Mouse (Mus musculus): ENCODE measurements around the gene Il16. TPM values are rescaled to one million over a fixed set of nuclear protein-coding genes. Genes with fewer than 3 reads are reported as not detected.
A peak's percentile ranks its signal among the peaks of the same experiment; 100 is the strongest.

Gene Il16
- 1 to 10 TPM; 8.4 to 10.0 TPM for total RNA-seq (2021)

DNA sequence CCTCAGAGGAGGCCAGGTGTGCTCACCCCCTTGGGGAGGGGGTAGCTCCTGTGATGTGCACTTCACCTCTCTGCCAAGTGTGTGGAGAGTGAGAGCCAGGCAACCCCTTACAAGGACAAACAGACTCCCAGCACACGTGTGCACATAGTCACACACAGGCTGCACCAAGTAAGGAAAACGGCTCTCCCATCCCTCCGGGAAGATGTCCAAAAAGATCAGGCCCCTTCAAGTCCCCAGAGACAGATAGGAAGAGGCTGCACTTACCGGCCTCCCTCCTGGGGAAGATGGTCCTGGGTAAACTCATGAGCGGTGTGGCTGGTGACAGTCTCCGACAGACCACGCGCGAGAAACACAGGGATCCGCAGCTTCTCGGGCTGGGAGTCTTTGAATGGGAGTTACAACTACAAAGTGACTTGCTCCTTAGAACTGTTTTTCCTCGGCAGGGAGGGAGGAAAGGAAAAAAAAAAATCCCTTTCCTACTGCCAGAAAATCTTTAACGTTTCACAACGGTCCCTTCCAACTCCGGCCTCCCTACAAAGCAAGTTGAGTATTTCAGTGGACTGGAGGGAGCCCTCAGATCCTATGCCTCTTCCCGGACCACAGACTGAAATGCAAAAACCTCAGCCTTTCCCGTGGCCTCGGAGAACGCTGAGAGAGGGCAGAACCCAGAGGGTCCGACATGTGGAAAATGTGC, at the start of gene Il16:
Gene Il16 (minus strand): TSS at position 314 of the 694 bp plus-strand sequence.
- intact Hi-C loops (cut with DNase I), result no loop called here
- peak; percentile 20 to 42 for DNase-seq

DNA sequence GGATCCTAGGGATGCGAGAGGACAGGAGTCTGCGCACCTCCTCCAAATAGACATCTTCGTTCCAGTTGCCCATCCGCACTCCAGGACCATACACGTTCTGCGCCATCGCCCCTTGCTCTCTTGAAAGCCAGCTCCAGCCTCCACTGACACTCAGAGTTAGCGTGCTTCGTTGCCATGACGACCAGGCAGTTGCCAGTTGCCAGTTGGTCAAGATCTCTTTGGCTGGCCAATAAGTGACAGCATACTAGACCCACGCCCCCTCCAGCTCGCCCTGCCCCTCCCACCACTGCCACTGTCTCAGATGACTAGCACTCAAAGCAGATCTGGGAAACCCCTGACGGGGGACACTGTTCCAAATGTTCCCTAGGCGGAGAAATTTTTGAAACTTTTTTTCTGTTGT, 49.2 kb upstream of the Il16 start, which contains the start of gene Cfap161:
Gene Cfap161 (minus strand): TSS at position 176 of the 400 bp plus-strand sequence.
- no peak for DNase-seq

DNA sequence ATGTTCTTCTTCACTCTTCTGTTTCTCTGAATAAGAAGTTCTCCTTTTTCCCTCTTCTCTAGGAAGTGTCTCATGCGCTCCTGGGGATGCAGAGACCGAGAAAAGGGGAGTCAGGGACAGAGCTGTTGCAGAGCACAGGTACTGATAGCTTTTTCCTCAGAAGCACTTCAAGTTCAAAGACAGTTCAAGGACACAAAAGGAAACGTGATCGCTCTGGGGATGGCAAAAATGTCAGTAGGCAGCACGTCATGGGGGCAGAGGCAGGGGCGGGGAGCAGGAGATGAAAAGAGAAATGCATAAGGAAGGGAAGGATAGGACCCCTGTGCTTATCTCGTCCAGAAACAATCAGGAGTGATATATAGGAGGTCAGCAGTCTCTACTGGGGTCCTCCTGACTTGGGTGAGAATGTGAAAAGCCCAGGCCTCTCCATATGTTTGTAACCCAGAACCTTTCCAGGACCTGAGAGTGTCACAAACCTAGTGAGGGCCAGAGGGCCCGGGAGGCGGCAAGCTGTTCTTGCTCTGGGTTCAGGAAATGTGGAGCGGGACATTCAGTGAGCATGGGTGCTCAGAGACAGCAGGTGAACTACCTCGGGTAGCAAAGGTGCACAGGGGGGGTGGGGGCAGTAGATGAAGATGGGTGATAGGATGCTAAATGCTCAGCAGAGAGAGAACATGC, 48.6 kb upstream of the Il16 start:
- intact Hi-C loops (cut with DNase I), result no loop called here
- no peak for DNase-seq

More for the DNA sequence above, 49.2 kb upstream of the Il16 start, which contains the start of gene Cfap161:
- intact Hi-C loops (cut with DNase I), result no loop called here

DNA sequence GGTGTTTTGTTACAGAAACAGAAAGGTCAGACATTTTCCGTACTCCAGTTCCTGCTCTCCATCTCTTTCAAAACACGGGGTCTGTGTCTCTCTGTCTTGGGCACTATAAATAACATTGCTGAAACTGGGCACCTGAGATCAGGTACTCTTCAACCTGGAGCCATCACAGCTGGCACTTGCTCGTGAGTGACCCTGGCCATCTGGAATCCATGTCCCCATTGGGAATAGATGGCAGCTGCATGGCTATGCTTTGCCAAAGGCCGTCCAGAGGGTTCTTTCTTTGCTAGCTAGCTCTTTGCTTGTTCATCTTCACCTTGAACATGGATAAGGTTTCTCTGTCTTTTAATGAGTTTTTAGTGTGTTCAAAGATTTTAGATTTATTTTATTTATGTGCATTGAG, 35.4 kb upstream of the Il16 start:
- intact Hi-C loops (cut with DNase I), result no loop called here
- DNase-seq, result no peak

DNA sequence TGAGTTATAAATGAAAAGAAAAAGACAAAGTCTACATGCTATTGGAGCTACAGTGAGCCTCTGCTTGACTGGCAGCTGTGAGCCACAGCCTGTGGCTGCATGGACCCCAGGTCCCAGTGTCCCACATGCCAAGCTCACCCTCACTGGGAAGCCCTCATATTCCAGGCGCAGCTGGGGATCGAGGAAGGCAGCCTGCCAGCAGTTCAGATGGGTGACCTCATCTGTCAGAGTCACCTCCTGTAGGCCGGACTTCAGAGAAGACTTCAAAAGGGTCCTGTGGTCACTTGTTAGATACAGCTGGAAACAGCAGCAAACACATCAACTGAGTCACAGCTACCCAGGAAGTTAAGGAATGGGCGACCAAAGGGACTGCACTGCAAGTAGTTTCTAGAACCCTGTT, 34.5 kb upstream of the Il16 start:
- intact Hi-C loops (cut with DNase I), result no loop called here
- DNase-seq, result no peak

DNA sequence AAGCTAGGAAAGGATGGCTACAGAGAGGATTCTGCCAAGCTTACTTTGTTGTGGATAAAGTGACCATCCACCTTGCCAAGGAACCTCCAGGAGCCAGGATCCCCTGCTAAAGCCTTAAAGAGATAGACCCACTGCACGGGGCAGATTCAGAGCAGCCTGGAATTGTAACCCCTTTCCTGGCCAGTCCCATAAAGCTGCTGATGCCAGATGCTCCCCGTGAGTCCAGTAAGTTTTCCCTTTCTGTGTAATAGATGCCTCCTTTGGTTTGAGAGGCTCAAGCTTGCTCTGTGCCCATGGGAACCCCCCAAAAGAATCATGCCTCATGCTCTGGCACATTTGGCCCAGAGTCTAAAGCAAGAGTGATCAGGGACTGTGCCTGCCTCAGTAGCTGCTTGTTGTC, 33.5 kb upstream of the Il16 start:
- intact Hi-C loops (cut with DNase I), result no loop called here

DNA sequence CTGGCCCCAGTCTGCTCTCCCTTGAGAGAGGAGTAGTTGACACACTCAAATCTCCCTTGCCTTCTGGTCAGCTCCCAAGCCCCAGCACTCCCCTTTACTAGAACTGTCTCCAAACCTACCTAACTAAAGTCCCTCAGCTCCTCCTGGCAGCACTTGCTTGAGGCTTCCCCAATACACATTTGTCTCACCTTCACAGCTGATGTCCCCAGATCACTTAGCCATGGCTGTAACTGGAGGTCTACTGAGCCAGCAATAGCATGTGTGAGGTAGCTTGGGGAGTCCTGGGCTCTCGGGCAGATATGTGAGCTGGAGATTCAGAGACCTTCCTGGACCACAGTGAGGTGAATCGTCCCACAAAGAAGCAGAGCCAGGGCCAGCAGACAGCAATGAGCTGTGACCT, 33.0 kb upstream of the Il16 start:
- intact Hi-C loops (cut with DNase I), result no loop called here
- no peak for DNase-seq

More for the DNA sequence above, 33.5 kb upstream of the Il16 start:
- no peak for DNase-seq

DNA sequence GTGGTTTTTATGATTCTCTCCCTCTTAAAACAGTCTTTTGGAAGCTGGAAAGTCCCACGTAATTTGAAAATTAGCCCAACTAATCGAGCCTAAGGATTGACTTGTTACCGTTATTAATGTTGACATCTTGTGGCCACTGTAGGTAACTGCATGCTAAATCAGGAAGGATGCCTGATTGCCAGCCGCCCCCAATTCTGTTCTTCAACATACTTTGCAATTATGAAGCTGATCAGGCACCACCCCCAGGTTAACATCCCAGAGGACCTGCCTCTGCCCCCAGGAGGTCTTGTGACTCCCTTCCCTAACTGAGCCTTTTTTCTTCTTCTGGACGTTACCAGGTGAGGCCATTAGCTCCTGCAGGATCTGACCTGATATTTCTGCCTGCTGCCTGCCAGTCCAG, 29.2 kb upstream of the Il16 start:
- intact Hi-C loops (cut with DNase I), result loop anchor here (1.0 to 5.0 kb wide), 3 partner anchors 79 to 206 kb away; no protein-coding TSS in a partner anchor
- peak; percentile 30 to 31 for DNase-seq

DNA sequence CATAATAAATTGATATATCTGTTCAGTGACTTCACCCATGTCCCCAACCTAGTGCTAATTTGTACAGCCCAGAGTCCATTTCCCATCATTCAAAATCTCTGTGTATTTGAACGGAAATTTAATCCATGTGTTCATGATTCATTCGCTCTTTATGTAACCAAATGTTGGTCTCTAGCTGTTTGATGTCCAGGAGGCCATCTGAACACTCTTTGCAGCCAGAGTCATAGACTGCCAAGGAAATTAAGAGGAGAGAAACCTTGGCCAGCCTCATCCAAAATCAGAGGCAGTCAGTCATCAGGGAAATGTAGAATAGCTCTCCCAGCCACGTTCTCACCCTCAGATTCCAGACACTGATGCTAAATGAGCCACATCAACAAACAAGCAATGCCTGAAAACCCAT, 18.1 kb upstream of the Il16 start:
- DNase-seq, result no peak
- intact Hi-C loops (cut with DNase I), result no loop called here

DNA sequence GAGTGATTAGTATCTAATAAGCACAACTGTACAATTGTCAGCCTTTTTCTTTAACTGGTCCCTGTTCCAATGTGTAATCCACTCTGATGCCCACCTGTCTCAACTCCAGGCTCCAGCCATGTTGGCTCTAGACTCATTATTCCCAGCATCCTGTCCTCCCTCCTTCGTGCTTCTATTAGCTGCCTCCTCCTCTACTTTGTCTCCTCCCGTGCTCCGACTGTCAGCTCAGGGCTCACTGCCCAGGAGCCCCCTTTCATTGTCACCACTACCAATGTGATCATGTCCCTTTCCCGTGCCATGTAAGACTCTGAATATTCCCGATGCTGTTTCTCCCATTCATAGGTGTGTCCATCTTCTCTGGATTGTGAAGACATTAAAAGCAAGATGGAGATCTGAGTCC, 16.8 kb upstream of the Il16 start:
- intact Hi-C loops (cut with DNase I), result no loop called here
- no peak for DNase-seq

DNA sequence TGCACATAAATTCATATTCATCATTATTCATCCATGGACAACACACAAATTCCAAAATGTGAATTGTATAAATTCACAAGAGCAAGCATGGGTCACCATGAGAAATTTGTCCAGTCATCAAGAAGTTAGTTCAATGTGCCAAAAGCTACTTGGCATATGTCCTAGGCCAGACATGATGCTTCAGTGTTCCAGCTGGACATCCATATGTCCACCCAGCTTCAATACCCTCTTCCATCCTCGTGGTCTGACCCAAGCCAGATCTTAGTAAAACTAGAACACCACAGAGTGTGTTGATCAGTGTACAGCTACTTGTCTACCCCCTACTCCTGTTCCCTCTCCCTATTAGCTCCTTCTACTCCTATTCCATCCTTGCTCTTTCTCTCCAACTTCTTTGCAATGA, 5.5 kb upstream of the Il16 start:
- intact Hi-C loops (cut with DNase I), result no loop called here
- no peak for DNase-seq

DNA sequence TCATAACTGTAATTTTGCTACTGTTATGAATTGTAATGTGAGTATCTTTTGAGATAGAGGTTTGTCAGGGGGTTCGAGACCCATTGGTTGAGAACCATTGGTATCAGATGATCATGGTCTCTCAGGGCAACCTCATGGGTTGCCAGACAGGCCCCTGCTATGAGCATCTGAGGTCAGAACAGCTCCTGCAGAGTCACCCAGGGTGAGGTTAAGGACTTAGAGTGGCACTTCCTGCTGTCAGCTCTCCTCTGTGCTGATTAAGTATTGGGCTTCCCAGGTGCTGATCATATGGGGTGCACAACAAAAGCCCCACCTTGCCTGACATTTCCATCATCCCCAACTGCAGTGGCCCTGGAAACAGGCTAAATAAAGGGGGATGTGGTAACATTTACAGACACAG, 2.9 kb upstream of the Il16 start:
- no peak for DNase-seq

DNA sequence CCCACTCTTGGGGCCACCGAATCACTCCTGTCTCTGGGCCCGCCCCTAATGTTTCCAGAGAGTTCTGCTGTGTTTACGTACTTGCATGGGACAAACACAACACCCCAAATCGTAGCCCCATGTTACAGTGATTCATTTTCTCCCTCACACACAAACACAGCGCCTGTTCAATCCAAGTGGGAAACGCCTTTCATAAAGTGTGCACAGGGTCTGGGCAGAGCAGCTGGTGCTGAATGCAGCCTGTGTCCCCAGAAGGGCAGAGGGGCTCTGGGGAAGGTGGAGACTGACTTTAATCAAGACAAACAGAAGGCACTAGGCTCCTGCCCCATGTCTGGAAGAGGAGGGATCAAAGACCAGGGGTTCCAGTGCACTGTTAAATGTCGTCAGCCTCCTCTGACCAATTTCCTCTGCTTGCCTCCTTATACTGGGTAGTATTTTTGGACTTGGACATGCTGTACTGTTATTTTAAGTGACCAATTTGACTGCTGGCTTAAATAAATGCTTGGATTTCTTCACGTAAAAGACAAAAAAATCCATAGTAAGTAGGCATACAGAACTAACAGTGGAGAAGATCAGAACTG, 671 bp upstream of the Il16 start:
- peak in 1 of 2 experiments; percentile 20 for DNase-seq
- intact Hi-C loops (cut with DNase I), result no loop called here

More for the DNA sequence above, 2.9 kb upstream of the Il16 start:
- intact Hi-C loops (cut with DNase I), result no loop called here

DNA sequence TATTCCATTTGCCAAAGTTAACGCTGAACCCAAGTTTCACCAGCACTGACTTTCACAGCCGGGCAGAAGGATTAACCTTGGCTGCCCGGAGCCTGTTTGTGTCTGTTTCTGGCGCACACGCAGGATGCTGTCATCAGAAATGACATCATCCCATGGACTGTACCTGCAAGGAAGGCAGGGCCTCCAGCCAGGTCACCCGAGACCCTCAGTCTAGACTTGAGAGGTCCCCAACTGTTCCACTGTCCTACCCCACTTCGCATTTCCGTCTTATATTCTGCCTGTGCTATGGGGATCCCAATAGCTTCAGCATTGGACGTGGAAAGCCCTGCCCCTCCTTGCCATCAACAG, 487 bp downstream of the Il16 start:
- DNase-seq, result peak in 1 of 2 experiments; percentile 29
- intact Hi-C loops (cut with DNase I), result no loop called here

DNA sequence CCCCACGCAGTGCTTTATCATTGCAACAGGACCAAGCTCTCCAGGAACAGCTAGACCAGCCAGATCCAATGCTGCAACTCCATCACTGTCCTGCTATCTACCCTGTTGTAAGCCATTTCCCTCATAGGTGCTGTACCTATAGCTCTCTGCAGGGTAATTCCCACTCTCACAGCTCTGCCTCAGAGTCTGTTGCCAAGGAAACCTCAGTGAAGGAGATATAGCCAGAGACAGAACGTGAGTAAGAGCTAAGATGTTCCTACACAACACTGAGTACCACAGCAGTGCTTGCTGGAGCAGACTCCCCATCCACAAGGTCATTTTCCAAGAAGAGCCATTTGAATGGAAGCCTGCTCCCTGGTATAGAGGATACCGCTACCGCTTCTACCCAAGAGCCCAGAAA, 1.3 kb downstream of the Il16 start:
- intact Hi-C loops (cut with DNase I), result no loop called here

DNA sequence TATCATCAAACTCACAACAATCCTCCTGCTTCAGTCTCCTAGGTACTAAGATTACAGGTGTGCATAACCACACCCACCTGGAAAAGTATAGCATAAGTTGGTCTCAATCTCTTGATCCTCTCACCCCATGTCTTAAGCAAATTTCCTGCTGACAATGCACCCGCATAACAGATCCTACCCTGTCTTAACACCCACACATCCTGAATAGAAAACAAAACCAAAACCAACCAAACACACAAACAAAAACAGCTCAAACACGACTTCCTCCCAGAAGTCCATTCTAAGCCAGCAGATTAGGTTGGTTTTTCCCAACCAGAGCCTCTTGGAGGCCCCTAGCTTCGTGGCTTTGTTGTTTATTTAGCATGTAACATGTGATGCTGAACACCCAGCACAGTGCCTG, 2.8 kb downstream of the Il16 start:
- DNase-seq, result no peak
- intact Hi-C loops (cut with DNase I), result no loop called here

More for the DNA sequence above, 1.3 kb downstream of the Il16 start:
- DNase-seq, result no peak

DNA sequence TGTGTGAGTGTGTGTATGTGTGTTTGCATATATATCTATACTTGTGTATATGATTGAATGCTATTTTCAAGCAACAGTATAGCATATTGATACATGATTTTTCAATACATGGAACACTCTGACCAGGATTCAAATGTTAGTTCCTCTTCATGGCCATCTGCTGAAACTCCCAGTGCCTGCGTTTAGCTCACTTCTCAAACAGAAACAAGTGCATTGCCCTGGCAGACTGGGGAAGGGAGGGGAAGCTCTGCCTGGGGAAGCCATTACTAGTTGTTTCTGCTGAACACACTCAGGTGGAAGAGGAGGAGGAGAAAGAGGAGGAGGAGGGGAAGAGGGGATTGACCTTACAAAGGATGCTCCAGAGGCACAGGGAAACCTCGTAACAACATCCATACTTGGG, 3.5 kb downstream of the Il16 start:
- DNase-seq, result no peak
- intact Hi-C loops (cut with DNase I), result no loop called here

DNA sequence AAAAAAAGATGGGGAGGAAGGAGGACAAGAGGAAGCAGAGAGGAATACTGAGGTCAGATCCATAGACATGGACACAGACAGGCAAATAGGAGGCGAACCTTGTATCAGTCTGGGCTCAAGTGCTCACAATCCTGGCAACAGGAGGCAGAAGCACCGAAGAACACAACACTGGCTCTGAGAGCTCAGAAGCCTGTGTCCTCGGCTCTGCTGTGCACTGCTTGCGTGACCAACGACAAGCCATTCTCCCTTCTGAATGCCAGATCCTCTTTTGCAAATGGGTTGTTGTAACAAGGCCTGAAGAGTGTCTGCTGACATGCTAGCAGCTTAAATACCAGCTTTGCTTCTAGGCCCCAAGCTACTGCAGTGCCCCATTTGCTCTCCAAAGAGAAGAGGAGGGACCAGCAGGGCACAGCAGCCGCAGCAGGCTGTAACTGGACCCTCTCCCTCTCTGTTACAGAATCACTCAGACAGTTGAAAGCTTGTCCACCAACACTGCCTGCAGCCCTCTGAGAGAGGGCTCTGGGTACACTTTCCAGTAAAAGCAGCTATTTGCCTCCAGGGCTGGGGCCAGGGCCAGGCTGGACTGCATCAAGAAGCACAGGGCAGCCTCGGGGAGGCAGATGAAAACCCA, 5.7 kb downstream of the Il16 start:
- intact Hi-C loops (cut with DNase I), result no loop called here
- DNase-seq, result no peak

DNA sequence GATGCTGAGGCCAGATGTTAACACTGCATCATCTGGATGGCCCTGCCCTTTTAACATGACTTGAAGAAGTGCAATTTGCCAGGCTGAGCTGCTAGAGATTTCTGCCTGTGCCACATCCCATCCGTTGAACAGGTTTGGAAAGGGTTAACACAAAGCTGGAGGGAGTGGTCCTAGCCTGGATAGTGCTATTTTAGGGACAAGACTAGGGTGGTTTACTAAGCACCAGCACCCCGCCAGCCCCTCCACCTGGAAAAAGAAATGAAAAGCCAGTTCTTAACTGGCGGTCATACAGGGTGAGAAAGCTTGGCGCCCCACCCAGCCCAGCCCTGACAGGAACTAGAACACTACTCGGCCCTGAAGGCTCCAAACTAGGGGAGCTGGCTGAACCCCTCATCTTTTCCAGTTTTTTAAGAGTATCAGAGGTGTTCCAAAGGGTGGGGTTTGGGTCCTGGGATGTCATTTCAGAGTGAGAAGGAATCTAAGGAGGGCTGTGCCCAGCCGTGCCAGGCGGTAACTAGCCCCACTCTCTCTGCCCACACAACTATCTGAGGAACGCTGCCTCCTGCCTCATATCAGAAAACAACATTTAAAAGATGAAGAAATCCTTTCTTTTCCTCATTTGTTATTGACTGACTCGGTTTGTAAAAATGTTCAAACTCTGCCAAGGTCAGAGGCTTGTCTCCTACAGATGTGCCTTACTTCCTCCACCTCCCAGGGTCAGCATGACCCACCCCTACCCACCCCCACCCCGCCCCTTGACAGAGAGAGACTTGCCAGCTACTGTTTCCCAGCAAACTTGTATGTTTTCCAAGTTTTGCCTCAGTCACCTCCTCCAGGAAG, 6.7 kb downstream of the Il16 start:
- peak in 1 of 2 experiments; percentile 21 for DNase-seq
- intact Hi-C loops (cut with DNase I), result no loop called here

DNA sequence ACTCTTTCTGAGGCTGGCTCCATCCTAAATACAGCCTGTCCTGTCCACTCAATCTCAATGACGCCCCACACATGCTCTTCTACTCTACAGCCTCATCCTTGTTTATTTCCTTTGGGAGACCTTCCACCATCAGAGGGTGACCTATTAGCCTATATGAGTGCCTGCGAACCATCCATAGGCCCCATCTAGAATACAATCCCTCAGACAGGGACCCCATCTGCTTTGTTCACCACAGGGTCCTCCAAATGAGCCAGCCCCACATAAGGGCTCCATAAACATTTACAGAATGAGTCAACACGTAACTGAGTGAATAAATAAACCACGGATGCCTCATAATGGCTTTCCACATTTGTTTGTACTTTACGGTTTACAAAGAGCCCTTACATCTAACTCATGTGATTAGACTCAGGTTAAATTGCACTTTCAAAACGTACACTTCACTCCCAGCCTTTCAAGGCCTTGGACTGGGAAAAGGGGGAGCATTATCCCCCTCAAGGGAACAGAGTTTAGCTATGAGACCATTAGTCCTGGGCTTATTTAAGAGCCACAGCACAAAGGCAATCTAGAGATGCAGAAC, 7.5 kb downstream of the Il16 start:
- intact Hi-C loops (cut with DNase I), result no loop called here
- no peak for DNase-seq

Data from heart, postnatal 36 days (tissue).